Mouse (Mus musculus) NIH3T3 (cell line): ENCODE data around the gene Shc3.

Experiments
- DNase-seq: peaks from one replicate; pipeline ENCODE4 v3.0.0-alpha.2; 2012; ENCODE audit warnings: low read depth

Shc3 gene

DNA sequence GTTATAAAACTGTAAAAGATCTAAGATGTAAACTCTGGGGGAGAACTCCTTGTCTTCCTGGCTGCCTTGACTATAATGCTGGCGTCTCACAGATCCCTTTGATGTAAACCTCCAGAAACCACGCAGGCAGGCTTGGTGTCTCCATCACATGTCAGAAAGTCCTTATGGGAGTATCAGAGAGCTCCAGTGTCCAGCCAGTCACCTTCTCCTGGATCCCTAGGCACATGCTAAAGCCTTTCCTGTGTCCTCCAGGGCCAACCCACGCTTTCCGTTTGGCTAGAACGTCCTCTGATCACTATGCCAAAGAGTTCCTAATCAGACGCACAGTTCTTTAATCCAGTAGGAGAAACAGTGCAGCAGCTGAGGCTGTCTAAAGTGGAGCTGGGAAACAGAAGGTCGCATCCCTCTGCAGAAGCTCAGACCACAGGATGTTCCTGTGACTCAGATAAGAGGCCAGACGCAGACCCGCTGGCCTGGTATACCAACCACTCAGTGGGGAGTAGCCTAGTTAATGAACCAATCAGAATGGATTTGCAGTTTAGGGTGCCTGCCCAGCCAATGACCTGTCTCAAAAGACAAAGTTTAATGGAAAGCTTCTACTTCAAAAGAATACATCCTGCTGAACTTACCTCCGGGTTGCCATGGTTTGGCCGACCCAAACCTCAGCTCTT lies 88.7 kb downstream of the Shc3 start:
- no peak for DNase-seq

DNA sequence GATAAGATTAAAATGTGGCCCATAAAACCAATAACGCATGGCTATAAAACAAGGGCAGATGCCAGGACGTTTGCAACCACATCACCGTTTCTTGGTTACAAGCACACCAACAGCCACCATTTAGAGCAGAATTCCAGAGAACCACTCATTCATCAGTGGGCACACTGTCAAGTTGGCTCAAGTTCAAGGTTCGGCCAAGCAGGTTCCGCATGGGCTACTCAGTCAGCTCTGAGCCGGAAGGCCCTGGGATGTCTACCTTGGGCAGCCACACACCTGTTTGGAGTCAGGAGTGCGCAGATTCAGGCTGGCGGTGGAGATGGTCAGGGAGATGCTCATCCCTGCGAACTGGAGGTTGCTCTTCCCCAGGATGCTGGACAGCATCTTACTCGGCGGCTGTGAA lies 89.4 kb downstream of the Shc3 start:
- DNase-seq = peak; percentile 7

GRCm38 (mm10) chr13:51476991-51477390 lies 92.2 kb downstream of the Shc3 start:
- no peak for DNase-seq

- no peak for DNase-seq
These were observed 100.4 kb downstream of the Shc3 start for GRCm38 (mm10) chr13:51468697-51469250.

DNA sequence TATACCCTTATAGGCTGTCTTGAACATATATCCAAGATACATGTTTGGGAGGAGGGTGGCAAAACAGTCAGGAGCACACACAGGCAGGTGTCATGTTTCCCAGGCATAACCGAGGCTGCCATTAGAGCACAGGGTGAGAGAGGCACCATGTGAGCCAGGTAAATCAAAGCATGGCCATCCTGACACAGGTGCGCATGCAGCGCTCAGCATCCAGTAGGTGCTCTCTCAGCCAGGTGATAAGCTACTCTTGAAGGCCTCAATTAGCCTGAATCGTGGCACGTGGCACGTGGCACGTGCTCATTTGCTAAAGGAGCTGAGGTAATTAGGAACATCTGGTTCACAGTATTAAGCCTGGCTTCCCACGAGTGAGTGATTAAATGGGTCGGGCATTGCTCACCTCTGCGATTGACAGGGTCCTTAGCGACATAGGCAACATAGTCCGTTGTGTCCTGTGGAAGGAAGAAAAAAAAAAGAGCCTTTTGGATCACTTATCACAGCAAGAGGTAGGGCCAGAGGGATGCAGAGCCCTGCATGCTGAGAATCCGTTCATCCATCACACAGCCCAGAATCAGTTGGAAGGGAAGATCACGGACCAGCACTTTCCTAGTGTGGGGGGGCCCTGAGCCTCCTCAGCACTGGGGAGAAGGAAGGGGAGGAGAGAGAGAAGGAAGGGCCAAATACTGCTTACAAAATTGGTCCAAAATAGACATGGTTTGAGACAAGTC lies 102.9 kb downstream of the Shc3 start:
- no peak for DNase-seq

DNA sequence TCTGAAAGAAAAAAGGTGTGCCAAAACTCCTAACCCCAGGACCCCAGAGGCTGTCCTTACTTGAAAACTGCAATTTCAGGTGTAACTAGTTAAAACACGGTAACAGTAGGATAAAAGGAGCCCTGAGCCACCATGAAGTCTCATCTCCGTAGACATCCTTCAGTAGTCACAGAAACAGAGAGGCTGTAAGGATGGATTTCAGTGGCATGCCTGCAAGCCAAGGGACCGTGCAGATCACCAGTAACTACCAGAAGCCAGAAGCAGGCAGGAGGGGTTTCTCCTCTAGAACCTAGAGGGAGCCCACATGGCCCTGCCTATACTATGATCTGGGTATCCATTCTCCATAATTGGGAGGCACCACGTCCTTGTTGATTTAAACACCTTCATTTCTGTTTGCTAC lies 104.9 kb downstream of the Shc3 start:
- DNase-seq = no peak

DNA sequence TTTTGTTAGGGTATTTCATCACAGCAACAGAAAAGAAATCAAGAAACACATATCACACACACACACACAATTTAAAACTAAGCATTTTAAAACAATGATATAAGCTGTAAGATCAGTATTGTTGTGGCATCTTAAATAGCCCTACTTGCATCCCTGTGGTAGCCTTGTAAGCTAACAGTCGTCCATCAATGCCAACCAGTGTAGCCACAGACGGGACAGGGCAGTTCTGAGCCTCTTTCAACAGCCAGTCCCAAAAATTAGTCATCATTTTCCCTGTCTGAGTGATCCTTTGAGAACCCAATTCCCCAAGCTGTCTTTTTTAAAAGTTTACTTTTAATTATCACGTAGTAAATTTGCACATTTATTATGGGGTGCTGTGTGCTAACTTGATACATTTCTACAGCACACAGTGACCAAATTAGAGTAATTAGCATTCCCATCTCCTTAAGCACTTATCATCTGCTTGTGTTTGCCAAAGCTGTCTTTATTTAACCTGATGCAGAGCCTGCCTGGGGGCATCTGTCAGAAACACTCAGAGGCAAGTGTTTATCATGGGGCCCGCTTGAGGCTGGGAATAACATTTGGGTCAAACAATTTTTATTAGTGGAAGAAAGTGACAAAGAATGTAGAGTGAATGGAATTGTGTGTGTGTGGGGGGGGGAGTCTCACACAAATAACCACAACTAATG lies 112.9 kb downstream of the Shc3 start:
- peak; percentile 35 for DNase-seq

- no peak for DNase-seq
These were observed 122.7 kb downstream of the Shc3 start for GRCm38 (mm10) chr13:51446550-51446949.

GRCm38 (mm10) chr13:51442922-51443321 lies 126.3 kb downstream of the Shc3 start:
- DNase-seq = no peak

DNA sequence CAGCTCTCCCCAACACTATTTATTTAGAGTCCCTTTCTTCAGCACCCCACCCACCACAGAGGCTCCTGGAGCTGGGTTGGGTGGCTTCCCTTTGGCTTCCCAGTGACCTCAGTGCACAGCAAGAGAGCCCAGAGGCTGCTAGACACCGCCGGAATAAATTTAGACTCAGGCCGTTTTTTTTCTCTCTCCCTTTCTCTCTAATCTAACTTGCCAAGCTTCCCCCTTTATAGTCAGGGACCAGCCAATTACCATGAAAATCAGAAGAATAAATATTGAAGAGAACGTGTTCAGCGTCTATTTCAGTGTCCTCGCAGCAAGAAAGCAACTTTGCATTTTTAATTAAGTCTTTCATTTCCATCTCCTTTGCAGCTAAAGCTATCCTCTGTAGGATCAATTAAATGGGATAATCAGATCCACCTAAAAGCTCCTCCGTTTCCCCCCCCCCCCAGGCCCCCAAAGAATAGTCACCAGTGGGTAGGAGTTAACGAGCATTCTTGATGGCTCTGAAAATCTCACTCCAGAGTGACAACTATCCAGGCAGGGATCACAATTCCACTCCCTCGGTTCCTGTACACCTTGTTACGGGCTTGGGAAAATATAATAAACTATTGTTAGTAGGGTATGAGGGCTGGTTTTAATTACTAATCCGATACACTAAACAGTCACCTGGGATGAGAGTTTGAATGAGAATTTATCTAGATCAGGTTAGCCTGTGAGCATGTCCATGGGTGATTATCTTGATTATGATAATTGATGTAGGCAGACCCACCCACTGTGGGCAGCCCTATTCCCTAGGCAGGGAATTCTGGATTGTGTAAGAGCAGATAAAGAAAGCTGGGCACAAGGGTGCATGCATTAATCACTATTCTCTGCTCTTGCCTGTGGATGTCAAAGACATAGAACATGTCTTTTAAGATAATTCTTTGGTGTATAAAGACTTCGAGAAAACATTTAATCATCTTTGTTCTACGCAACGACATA lies 131.8 kb downstream of the Shc3 start:
- no peak for DNase-seq

GRCm38 (mm10) chr13:51435146-51435545 lies 134.1 kb downstream of the Shc3 start:
- DNase-seq = no peak

DNA sequence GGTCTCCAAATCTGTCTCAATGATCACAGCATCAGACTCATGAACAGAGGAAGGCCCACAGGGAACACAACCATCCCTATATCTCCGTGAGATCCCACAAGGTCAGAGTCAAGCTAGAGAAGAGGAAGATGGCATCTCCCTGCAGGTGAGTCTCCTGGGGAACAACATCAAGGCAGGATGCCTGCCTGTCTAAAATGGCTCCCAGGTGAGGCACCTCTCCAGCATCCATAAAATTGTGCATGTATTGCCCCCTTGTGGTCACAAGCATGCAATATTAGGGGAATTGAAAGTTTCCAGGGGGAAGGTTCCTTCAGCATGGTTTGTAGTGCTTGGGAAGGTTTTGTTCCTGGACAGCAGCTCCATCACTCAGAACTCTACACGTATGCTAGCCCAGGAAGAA lies 134.8 kb downstream of the Shc3 start:
- DNase-seq = peak; percentile 72

DNA sequence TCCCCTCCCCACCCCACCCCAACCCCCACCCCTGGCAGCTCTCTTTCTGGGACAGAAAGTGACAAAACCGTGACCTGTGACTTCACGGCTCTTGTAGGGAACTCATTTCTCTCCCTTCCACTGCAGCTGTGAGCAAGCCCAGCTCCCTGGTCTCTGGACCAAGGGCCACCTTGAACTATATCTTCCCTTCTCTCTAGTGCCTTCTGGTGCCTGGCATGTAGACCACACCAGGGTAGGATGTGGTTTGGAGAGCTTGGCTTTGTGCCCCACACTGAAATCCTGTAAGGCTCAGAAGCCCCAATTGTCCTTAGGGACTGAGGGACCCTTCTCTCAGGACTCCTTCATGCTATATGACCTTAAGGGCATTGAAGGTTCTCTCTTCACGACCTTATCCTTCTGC lies 135.8 kb downstream of the Shc3 start:
- DNase-seq = peak; percentile 45

DNA sequence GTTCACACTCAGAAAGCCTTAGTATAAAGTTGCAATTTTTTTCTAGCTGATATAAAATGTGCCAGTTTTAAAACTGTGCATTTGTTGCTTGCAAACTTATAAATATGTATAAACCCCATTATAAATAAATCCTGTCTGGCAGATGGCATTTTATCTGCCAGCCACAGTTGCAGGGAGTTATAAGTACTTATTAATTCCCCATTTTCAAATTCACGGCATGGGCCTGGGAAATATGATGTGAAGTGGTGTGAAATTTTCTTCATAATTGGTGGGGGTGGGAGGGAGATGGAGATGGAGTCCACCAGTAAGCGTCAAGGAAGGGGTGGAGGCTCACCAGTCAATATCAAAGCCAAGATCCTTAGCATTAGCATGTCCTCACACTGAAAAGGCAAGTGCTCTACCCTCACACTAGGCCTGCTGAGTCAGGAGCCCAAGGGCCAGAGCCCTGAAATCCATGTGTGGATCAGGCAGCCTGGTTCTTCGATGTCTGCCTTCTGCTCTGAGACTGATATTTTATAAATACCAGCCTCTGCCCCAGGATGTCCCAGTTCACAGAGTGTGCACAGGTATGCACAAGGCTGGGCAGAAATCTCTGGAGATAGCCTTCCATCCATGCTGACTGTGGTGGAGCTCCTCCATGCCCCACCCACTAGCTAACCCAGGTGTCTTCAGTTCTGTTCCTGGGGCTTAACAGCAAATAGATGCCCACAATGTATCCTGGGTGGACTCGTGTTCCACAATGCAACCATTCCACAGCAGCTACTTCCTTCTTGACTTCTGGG lies 143.4 kb downstream of the Shc3 start:
- DNase-seq = no peak

- peak; percentile 74 for DNase-seq
These were observed 144.6 kb downstream of the Shc3 start for GRCm38 (mm10) chr13:51424647-51425046.

DNA sequence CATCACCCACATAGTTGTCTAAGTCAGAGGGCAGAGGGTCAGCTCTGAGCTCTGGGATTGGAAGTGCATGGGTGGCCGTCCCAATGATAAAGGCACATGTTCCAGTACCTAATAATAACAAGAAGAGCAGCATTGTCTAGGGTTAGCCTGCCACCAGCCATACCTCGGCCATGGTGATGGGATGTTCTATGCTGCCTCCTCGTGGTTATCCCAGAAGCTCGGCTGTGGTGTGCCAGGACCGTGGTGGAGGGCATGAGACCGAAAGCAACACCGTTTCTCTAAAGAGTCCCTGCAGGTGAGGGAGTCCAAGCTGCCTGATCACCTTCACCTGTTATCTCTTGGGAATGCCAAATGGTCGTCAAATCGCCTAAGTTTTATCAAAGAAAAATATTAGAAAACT lies 145.6 kb downstream of the Shc3 start:
- DNase-seq = no peak

DNA sequence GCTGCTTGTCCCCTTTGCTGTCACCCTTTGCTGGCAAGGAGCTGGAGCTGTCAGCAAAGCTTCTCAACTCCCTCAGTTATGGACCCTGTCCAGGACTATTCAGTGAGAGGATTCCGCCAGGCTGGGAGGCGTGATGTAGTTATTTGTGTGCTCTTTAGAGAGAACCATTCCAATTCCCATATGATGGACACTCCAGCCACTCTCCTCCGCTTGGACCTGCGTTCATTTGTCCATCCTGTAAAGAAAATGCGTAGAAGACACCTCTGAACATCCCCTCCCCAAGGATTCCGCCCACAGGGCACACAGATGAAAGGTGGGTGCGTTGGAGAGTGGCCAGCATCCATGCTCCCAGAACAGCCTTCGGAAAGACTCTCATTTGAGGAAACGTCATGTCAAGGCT lies 148.4 kb downstream of the Shc3 start:
- DNase-seq = no peak

DNA sequence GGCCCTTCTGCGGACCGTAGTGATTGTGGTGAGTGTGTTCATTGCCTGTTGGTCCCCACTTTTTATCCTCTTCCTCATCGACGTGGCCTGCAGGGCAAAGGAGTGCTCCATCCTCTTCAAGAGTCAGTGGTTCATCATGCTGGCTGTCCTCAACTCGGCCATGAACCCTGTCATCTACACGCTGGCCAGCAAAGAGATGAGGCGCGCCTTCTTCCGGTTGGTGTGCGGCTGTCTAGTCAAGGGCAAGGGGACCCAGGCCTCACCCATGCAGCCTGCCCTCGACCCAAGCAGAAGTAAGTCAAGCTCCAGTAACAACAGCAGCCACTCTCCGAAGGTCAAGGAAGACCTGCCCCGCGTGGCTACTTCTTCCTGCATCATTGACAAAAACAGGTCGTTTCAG lies 149.7 kb downstream of the Shc3 start:
- DNase-seq = no peak

DNA sequence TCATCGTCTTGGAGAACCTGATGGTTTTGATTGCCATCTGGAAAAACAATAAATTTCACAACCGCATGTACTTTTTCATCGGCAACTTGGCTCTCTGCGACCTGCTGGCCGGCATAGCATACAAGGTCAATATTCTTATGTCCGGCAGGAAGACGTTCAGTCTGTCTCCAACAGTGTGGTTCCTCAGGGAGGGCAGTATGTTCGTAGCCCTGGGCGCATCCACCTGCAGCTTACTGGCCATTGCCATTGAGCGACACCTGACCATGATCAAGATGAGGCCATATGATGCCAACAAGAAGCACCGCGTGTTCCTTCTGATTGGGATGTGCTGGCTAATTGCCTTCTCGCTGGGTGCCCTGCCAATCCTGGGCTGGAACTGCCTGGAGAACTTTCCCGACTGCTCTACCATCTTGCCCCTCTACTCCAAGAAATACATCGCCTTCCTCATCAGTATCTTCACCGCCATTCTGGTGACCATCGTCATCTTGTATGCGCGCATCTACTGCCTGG lies 150.2 kb downstream of the Shc3 start:
- no peak for DNase-seq

DNA sequence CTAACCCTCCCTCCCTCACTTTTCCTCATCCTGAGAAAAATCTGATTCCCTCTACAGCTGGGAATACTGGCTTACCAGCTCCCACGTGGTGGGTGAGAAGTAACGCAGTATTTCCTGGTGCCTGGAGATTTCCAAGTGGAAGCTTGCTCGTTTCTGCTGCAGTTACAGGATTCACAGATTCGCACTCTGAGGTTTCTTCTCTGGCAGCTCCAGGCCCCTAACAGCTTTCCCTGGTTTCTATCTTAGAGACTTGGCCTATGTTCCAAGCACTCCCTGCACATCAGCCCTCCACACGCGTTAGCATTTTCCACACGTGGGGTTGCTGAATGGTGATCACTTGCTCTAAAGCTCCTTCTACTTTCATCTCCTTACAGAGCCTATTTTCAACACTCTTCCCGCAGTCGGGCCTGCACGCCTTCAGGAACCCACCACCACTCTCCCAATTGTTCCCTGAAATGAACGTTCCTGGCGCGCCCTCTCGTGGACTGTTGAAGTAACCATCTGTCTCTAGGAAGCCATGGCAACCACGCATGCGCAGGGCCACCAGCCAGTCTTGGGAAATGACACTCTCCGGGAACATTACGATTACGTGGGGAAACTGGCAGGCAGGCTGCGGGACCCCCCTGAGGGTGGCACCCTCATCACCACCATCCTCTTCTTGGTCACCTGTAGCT lies 150.8 kb downstream of the Shc3 start:
- DNase-seq = peak; percentile 85
